In the genomic region with DNA sequence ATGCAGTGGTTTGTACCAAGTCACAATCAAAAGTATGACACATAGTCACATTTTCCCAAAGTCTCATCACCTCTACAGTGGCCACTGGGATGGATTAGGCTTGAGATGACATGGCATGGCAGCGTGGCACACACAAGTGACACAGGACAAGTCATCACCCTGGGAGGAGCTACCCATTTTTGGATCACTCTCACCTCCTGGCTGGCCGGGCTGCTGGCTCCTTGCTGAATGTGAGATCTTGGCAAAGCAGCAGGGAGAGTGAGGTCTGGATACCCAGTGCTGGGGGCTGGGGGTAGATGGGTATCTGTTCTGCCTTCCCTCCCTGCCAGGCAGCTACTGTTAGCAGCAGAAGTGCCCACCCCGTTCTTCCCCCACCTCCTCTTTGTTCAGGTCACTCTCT, we compare ENCODE assay signal across 16 mouse cellular contexts.
"Had no signal": no experiment of that assay in that cellular context is flagged by ENCODE, and none has a peak within 500 bp of the region (broad histone marks: within the 10 kb centered on the region; RNA-seq: fewer than 3 reads in every experiment).

No protein-coding gene starts in this region.

- H3K4me1 ChIP-seq: midbrain, embryonic 12.5 days; neural tube, embryonic 13.5 days had no signal

- H3K27me3 ChIP-seq: limb, embryonic 12.5 days; liver, embryonic 15.5 days; midbrain, embryonic 12.5 days; neural tube, embryonic 13.5 days had no signal

- ATAC-seq: lung, postnatal 0 days; midbrain, embryonic 16.5 days had no signal

- H3K36me3 ChIP-seq: limb, embryonic 12.5 days; liver, embryonic 15.5 days; midbrain, embryonic 12.5 days; neural tube, embryonic 13.5 days had no signal

- DNase-seq: kidney, postnatal 10 days; kidney, postnatal 4 days; lung, adult 2 months; lung, postnatal 36 days; retina, postnatal 1 day; right cerebral cortex, postnatal 4 days; spleen, adult 18-20 months; thymus, adult 18-20 months; thymus, postnatal 14 days had no signal

- H3K4me3 ChIP-seq: limb, embryonic 12.5 days; liver, embryonic 15.5 days; midbrain, embryonic 12.5 days; neural tube, embryonic 13.5 days had no signal

- H3K9me3 ChIP-seq: limb, embryonic 12.5 days; liver, embryonic 15.5 days; midbrain, embryonic 12.5 days; neural tube, embryonic 13.5 days had no signal

- H3K27ac ChIP-seq: limb, embryonic 12.5 days; liver, embryonic 15.5 days; midbrain, embryonic 12.5 days; neural tube, embryonic 13.5 days had no signal

- H3K4me2 ChIP-seq: limb, embryonic 12.5 days; liver, embryonic 11.5 days; liver, embryonic 15.5 days; midbrain, embryonic 12.5 days; neural tube, embryonic 13.5 days had no signal

- H3K9ac ChIP-seq: limb, embryonic 12.5 days; liver, embryonic 15.5 days; midbrain, embryonic 12.5 days; neural tube, embryonic 13.5 days had no signal
